Mouse (Mus musculus): ENCODE data around the gene B3galnt1. TPM values are rescaled to one million over a fixed set of nuclear protein-coding genes. Genes with fewer than 3 reads are reported as not detected.
"Not testable (repeated sequence)": the region's sequence is repeated elsewhere in the genome, so short reads cannot be mapped to it uniquely, and the experiment has no call there.

B3galnt1 gene
- polyA plus RNA-seq, 1 experiment from 2014 or later: 103 TPM

DNA sequence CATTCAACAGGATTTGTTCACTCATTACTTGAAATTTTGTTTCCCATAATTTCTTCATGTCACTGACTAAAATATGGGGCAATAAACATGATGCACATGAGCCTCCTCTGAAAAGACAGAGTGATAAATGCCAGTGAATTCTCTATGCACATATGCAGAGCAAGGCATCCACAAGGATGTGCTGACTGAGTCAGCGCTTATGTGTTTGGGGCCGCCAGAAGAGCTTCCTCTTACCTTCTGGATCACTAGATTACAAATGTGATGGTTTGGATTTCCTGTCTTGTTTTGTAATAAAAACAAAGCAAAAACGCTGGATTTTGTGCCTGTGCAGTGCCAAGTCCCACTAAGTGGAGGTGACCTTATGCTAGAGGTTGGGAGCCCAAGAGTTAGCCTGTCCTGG lies 22.0 kb downstream of the B3galnt1 start:
- no peak overlapping the region for H3K4me3 ChIP-seq (replicated peaks; ENCODE audit: low read length)
- WGBS: 89% methylated on average over 3 of the region's 3 CpGs
- no peak overlapping the region for H3K27ac ChIP-seq (ENCODE audit: low read length)
- no peak overlapping the region for H3K9ac ChIP-seq (replicated peaks; ENCODE audit: low read depth, low read length)
- H3K4me2 ChIP-seq (ENCODE audit: low read length): no peak overlapping the region
- H3K4me1 ChIP-seq (replicated peaks; ENCODE audit: control insufficient read depth, insufficient read depth, low read length): no peaks in the 10 kb centered on the region
- no peak for ATAC-seq
- peaks cover 11% of the 10 kb centered on the region for H3K36me3 ChIP-seq (ENCODE audit: control insufficient read depth, insufficient read depth)
- no peaks in the 10 kb centered on the region for H3K9me3 ChIP-seq (ENCODE audit: control insufficient read depth, low read length)
- no peaks in the 10 kb centered on the region for H3K27me3 ChIP-seq (replicated peaks; ENCODE audit: control insufficient read depth, insufficient read depth, low read length)

DNA sequence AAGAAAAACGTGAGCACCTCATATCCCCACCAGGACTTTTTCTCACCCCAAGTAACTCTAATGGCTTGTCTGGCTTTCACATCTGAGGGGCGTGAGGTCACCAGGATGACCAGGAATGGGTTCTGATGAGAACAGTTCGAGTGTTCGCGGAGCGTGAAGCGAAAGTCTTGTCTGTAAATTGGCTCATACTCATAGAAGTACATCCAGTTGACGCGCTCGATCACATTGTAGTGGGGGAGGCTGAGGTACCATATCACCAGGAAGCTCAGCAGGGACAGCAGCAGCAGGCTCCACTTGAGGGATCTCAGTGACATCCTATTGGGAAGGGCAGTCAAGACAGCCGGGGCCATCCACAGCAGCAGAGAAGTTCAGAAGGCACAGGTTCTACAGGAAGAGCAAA lies 23.2 kb downstream of the B3galnt1 start:
- peaks cover 11% of the 10 kb centered on the region for H3K36me3 ChIP-seq (ENCODE audit: control insufficient read depth, insufficient read depth)
- no peak overlapping the region for H3K9ac ChIP-seq (replicated peaks; ENCODE audit: low read depth, low read length)
- over 99% methylated on average over 11 of the region's 11 CpGs for WGBS
- no peak overlapping the region for H3K27ac ChIP-seq (ENCODE audit: low read length)
- no peaks in the 10 kb centered on the region for H3K27me3 ChIP-seq (replicated peaks; ENCODE audit: control insufficient read depth, insufficient read depth, low read length)
- H3K4me2 ChIP-seq (ENCODE audit: low read length): no peak overlapping the region
- H3K9me3 ChIP-seq (ENCODE audit: control insufficient read depth, low read length): no peaks in the 10 kb centered on the region
- H3K4me3 ChIP-seq (replicated peaks; ENCODE audit: low read length): no peak overlapping the region
- no peak for ATAC-seq
- H3K4me1 ChIP-seq (replicated peaks; ENCODE audit: control insufficient read depth, insufficient read depth, low read length): no peaks in the 10 kb centered on the region

DNA sequence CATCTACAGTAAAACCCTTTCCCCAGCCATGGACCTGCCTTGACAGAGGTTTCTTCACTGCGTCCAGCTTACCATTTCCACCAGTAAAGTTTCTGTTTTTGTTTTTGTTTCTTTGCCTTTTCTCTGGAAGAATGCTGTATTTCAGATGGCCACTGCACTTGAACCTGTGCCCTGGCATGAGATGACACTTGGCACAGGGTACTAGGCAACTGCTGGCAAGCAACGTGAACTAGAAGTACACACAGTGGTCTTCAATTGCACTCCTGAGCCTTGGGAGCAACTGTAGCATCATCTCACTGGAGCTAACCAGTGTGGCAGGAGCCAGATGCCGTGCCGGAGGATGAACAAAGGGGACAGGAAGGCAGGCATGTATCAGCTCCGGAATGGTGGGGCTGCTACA lies 26.2 kb downstream of the B3galnt1 start:
- H3K4me1 ChIP-seq (replicated peaks; ENCODE audit: control insufficient read depth, insufficient read depth, low read length): no peaks in the 10 kb centered on the region
- no peak for ATAC-seq
- no peak overlapping the region for H3K27ac ChIP-seq (ENCODE audit: low read length)
- H3K4me3 ChIP-seq (replicated peaks; ENCODE audit: low read length): no peak overlapping the region
- peaks cover 6% of the 10 kb centered on the region; the same call in 1 of the 2 replicates for H3K36me3 ChIP-seq (ENCODE audit: control insufficient read depth, insufficient read depth)
- no peak overlapping the region for H3K9ac ChIP-seq (replicated peaks; ENCODE audit: low read depth, low read length)
- no peak overlapping the region for H3K4me2 ChIP-seq (ENCODE audit: low read length)
- no peaks in the 10 kb centered on the region for H3K27me3 ChIP-seq (replicated peaks; ENCODE audit: control insufficient read depth, insufficient read depth, low read length)
- 85% methylated on average over 5 of the region's 5 CpGs for WGBS
- no peaks in the 10 kb centered on the region for H3K9me3 ChIP-seq (ENCODE audit: control insufficient read depth, low read length)

DNA sequence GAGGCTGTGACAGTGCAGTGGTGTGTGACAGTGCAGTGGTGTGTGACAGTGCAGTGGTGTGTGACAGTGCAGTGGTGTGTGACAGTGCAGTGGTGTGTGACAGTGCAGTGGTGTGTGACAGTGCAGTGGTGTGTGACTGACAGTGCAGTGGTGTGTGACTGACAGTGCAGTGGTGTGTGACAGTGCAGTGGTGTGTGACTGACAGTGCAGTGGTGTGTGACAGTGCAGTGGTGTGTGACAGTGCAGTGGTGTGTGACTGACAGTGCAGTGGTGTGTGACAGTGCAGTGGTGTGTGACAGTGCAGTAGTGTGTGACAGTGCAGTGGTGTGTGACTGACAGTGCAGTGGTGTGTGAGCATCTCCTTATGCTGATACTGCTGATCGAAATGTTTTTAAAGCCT lies 33.2 kb downstream of the B3galnt1 start:
- not testable (repeated sequence) for H3K4me1 ChIP-seq (replicated peaks; ENCODE audit: control insufficient read depth, insufficient read depth, low read length); H3K27me3 ChIP-seq (replicated peaks; ENCODE audit: control insufficient read depth, insufficient read depth, low read length); H3K9ac ChIP-seq (replicated peaks; ENCODE audit: low read depth, low read length); H3K4me3 ChIP-seq (replicated peaks; ENCODE audit: low read length); H3K36me3 ChIP-seq (ENCODE audit: control insufficient read depth, insufficient read depth); H3K27ac ChIP-seq (ENCODE audit: low read length); H3K9me3 ChIP-seq (ENCODE audit: control insufficient read depth, low read length); ATAC-seq; H3K4me2 ChIP-seq (ENCODE audit: low read length)
- WGBS: 100% methylated on average over 1 of the region's 1 CpGs

DNA sequence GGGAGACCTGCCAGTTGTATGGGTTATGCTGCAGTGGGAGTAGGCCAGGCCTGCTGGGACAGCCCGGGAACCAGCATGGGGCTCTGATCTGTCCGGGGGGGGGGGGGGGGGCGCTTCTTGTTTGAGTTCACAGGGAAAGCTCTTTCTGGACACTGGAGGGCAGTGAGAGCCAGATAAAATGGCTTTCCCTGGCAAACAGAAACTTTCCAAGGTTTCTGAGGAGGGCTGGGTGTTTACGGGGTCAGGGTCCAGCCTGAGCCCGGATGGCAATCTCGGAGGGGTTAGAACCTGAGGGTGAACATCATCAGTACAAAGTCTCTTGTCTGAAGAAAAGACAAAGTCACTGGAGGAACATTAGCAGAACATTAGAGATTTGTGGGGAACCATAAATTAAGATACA lies 35.4 kb downstream of the B3galnt1 start:
- ATAC-seq: no peak
- Histone ChIP-seq H3K9ac (replicated peaks; ENCODE audit: low read depth, low read length) (no peak overlapping the region), H3K9me3 (ENCODE audit: control insufficient read depth, low read length) (no peaks in the 10 kb centered on the region), H3K27ac (ENCODE audit: low read length) (no peak overlapping the region), H3K36me3 (ENCODE audit: control insufficient read depth, insufficient read depth) (no peaks in the 10 kb centered on the region), H3K4me3 (replicated peaks; ENCODE audit: low read length) (no peak overlapping the region), H3K27me3 (replicated peaks; ENCODE audit: control insufficient read depth, insufficient read depth, low read length) (no peaks in the 10 kb centered on the region), H3K4me2 (ENCODE audit: low read length) (no peak overlapping the region), H3K4me1 (replicated peaks; ENCODE audit: control insufficient read depth, insufficient read depth, low read length) (no peaks in the 10 kb centered on the region; the same call in 1 of the 2 replicates)
- 91% methylated on average over 4 of the region's 6 CpGs for WGBS

DNA sequence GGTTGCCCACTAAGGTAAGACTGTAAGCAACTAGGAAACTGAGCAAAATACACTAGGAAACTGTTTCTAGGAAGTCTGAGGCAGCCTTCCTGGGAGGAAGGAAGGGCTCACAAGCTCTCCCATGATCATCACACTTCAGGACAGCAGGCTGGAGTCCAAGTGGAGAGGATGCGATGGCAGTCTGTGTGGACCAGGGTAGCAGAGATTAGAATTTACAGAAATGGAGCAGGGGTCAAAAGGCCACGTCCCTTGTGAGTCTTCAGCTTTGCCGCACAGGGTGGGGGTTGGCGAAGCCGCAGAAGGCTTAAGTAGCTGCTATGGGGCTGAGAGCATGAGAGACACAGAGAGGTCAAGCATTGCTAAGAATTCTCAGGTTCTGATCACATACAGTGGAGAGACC lies 37.1 kb downstream of the B3galnt1 start:
- Histone ChIP-seq H3K4me3 (replicated peaks; ENCODE audit: low read length) (no peak overlapping the region), H3K27me3 (replicated peaks; ENCODE audit: control insufficient read depth, insufficient read depth, low read length) (no peaks in the 10 kb centered on the region), H3K27ac (ENCODE audit: low read length) (no peak overlapping the region), H3K4me2 (ENCODE audit: low read length) (no peak overlapping the region), H3K9me3 (ENCODE audit: control insufficient read depth, low read length) (no peaks in the 10 kb centered on the region), H3K36me3 (ENCODE audit: control insufficient read depth, insufficient read depth) (no peaks in the 10 kb centered on the region), H3K4me1 (replicated peaks; ENCODE audit: control insufficient read depth, insufficient read depth, low read length) (peaks cover 3% of the 10 kb centered on the region; the same call in 1 of the 2 replicates), H3K9ac (replicated peaks; ENCODE audit: low read depth, low read length) (no peak overlapping the region)
- no peak for ATAC-seq
- WGBS: 81% methylated on average over 5 of the region's 5 CpGs

DNA sequence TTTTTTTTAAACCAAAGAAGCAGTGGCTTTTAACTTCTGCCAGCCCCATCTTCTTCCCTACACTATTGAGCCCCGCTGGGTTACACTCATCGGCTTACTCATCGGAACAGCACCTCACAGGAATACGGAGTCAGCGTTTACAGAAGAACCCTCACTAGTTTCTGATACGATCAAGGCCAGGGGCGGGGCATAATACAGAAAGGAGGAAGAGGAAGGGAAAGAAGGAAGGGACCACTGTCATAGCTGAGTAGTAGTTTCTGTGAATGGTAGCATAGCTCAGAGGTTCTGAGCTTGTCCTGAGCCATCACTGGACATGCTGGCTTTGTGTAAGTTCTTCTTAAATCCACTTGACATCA lies 38.8 kb downstream of the B3galnt1 start:
- Histone ChIP-seq H3K4me3 (replicated peaks; ENCODE audit: low read length) (no peak overlapping the region), H3K4me1 (replicated peaks; ENCODE audit: control insufficient read depth, insufficient read depth, low read length) (peaks cover 3% of the 10 kb centered on the region; the same call in 1 of the 2 replicates), H3K36me3 (ENCODE audit: control insufficient read depth, insufficient read depth) (no peaks in the 10 kb centered on the region), H3K4me2 (ENCODE audit: low read length) (no peak overlapping the region), H3K27me3 (replicated peaks; ENCODE audit: control insufficient read depth, insufficient read depth, low read length) (no peaks in the 10 kb centered on the region), H3K27ac (ENCODE audit: low read length) (no peak overlapping the region), H3K9ac (replicated peaks; ENCODE audit: low read depth, low read length) (no peak overlapping the region), H3K9me3 (ENCODE audit: control insufficient read depth, low read length) (no peaks in the 10 kb centered on the region)
- no peak for ATAC-seq
- WGBS: 97% methylated on average over 7 of the region's 7 CpGs

DNA sequence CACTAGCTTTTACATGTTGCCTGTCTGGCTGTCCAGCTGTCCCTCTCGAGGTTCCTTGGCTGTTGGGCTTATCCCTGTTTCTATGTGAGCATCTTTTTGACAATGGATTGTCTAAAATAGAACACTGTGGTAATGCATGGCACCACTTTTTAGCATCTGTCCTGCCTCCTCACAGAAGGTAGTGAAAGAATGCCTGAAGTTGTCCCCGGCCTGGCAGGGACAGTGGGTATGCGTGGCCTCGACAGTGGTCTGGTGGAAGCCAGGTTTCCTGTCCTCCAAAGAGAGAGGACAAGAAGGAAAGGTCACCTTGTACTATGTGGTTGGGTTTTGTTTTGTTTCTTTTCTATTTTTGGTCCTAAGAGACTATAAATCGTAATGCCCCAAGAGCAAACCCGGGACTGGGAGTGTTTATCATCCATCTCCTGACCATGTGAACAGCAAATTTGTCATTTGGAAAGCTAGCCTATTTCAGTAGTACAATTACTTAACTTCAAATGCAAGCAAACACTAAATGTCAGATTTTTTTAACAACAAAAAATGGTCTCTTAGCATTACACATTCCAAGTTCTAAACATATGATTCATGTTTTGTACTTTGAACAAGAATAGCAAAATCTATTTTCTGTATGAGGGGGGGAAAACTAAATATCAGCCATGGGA lies 39.3 kb downstream of the B3galnt1 start:
- Histone ChIP-seq H3K9me3 (ENCODE audit: control insufficient read depth, low read length) (no peaks in the 10 kb centered on the region), H3K4me1 (replicated peaks; ENCODE audit: control insufficient read depth, insufficient read depth, low read length) (peaks cover 3% of the 10 kb centered on the region; the same call in 1 of the 2 replicates), H3K27ac (ENCODE audit: low read length) (no peak overlapping the region), H3K36me3 (ENCODE audit: control insufficient read depth, insufficient read depth) (no peaks in the 10 kb centered on the region), H3K4me3 (replicated peaks; ENCODE audit: low read length) (no peak overlapping the region), H3K27me3 (replicated peaks; ENCODE audit: control insufficient read depth, insufficient read depth, low read length) (no peaks in the 10 kb centered on the region), H3K4me2 (ENCODE audit: low read length) (no peak overlapping the region), H3K9ac (replicated peaks; ENCODE audit: low read depth, low read length) (no peak overlapping the region)
- ATAC-seq: no peak
- 92% methylated on average over 6 of the region's 6 CpGs for WGBS

DNA sequence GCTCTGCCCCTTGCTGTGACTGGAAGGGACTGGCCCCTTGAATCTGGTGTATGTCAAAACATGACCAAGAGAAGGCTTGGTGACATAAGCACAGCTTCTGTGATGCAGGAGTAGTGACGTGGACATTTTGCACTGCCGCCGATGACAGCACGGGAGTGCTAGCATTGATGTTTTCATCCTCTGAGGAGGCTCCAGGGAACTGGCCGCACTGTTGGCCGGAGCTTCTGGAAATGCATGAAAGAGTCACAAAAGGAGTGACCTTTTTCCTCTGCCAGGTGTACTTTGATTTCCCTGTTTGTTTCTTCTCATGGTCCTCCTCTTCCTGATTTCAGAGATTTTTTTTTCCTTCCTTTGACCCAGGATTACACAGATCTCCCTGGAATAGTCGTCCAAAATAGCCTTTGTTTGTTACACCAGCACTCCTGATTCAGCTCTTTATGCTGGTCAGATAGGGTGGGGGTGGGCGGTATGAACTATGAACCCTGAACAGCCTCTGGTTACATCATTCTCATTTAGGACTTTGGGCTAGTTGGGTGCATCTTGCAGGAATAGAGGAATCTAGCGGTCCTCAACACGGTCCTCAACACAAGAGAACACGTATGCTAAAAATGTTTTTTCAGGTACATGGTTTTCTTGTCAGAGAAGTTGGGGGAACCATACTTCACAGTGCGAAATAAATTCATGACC lies 42.5 kb downstream of the B3galnt1 start:
- Histone ChIP-seq H3K27me3 (replicated peaks; ENCODE audit: control insufficient read depth, insufficient read depth, low read length) (no peaks in the 10 kb centered on the region), H3K9me3 (ENCODE audit: control insufficient read depth, low read length) (no peaks in the 10 kb centered on the region), H3K4me3 (replicated peaks; ENCODE audit: low read length) (no peak overlapping the region), H3K27ac (ENCODE audit: low read length) (no peak overlapping the region), H3K9ac (replicated peaks; ENCODE audit: low read depth, low read length) (no peak overlapping the region), H3K36me3 (ENCODE audit: control insufficient read depth, insufficient read depth) (no peaks in the 10 kb centered on the region), H3K4me2 (ENCODE audit: low read length) (no peak overlapping the region), H3K4me1 (replicated peaks; ENCODE audit: control insufficient read depth, insufficient read depth, low read length) (peaks cover 3% of the 10 kb centered on the region; the same call in 1 of the 2 replicates)
- ATAC-seq: no peak
- 83% methylated on average over 12 of the region's 12 CpGs for WGBS
